Mouse (Mus musculus) ES-E14 (cell line): ENCODE results near the gene Dmwd. TPM values are rescaled to one million over a fixed set of nuclear protein-coding genes. Genes with fewer than 3 reads are reported as not detected.

Source experiments
- DNase-seq: peaks from one replicate; pipeline ENCODE4 v3.0.0-alpha.2; 2013; ENCODE audit warnings: low read depth, low spot score
- H3K27ac ChIP-seq: 2 replicates; pipeline ENCODE4 v1.5.1; 2012; ENCODE audit warnings: low read depth, mild to moderate bottlenecking, low read length, moderate library complexity, mixed read lengths; ENCODE audit not compliant: poor library complexity, insufficient read depth, severe bottlenecking
- H3K36me3 ChIP-seq: 2 replicates; pipeline ENCODE4 v1.6.1; 2012; ENCODE audit warnings: mild to moderate bottlenecking, low read length, moderate library complexity, mixed read lengths; ENCODE audit not compliant: control insufficient read depth, poor library complexity, insufficient read depth, severe bottlenecking
- H3K4me1 ChIP-seq, 2 experiments: fragments of 150-350 bp in 1 of 2; sonication (generic) in 1 of 2; 2 replicates each; pipeline ENCODE4 v1.6.1; 2012; ENCODE audit warnings: low read length in 2 of 2, mild to moderate bottlenecking in 1 of 2, mixed read lengths in 1 of 2; ENCODE audit not compliant: control insufficient read depth in 2 of 2, insufficient read depth in 2 of 2, poor library complexity in 1 of 2
- H3K4me3 ChIP-seq, 2 experiments: fragments of 150-350 bp in 1 of 2; sonication (generic) in 1 of 2; 2 replicates each; pipeline ENCODE4 v1.5.1; 2012; ENCODE audit warnings: low read length in 2 of 2, low read depth in 1 of 2, mild to moderate bottlenecking in 1 of 2, mixed read lengths in 1 of 2; ENCODE audit not compliant: insufficient read depth in 1 of 2, poor library complexity in 1 of 2, severe bottlenecking in 1 of 2
- H3K9ac ChIP-seq: 2 replicates; pipeline ENCODE4 v1.6.1; 2012; ENCODE audit warnings: low read depth, mild to moderate bottlenecking, low read length, mixed read lengths; ENCODE audit not compliant: poor library complexity, insufficient read depth, severe bottlenecking
- H3K9me3 ChIP-seq: fragments of 150-350 bp; sonication (generic); 2 replicates; pipeline ENCODE4 v1.6.1; 2012; ENCODE audit warnings: low read depth, mild to moderate bottlenecking, low read length; ENCODE audit not compliant: control insufficient read depth, insufficient read depth
- CHD2 ChIP-seq: IDR thresholded peaks from 2 replicates; pipeline ENCODE4 v1.6.1; 2014; ENCODE audit warnings: mild to moderate bottlenecking, low read depth, low read length, inconsistent platforms
- HCFC1 ChIP-seq: IDR thresholded peaks from 2 replicates; pipeline ENCODE4 v1.6.1; 2012; ENCODE audit warnings: low read length, inconsistent platforms, borderline replicate concordance; ENCODE audit not compliant: insufficient read depth
- MAFK ChIP-seq: IDR thresholded peaks from 2 replicates; pipeline ENCODE4 v1.6.1; 2014; ENCODE audit warnings: mild to moderate bottlenecking, low read depth, low read length, inconsistent platforms; ENCODE audit not compliant: insufficient read depth
- ZC3H11A ChIP-seq: IDR thresholded peaks from 2 replicates; pipeline ENCODE4 v1.6.1; 2012; ENCODE audit warnings: low read depth, mild to moderate bottlenecking, inconsistent platforms, low read length, borderline replicate concordance
- ZNF384 ChIP-seq: IDR thresholded peaks from 2 replicates; pipeline ENCODE4 v1.6.1; 2012; ENCODE audit warnings: low read depth, low read length, inconsistent platforms
- in situ Hi-C, 2 experiments: fragments of 600-800 bp; cut with MboI; formaldehyde crosslinking; loops; one replicate each; pipeline ENCODE4 v1.15.1; 2025; ENCODE audit warnings: low sequenced_read_pairs in 2 of 2, inconsistent platforms in 1 of 2; ENCODE audit not compliant: unreplicated experiment in 2 of 2
- total RNA-seq: library from RNA; depleted of rRNA; stranded (reverse); fragments of 300-350 nt; gene quantifications from 2 replicates; pipeline ENCODE4 v1.2.3, GENCODE M21; 2012

Dmwd gene
- total RNA-seq, 1 experiment, result 41.3 TPM

- Histone ChIP-seq H3K4me1 (peaks cover 1 to 32% of the 10 kb centered on the region in 2 experiments; a peak in 2 of 4 replicates), H3K9ac (no peak overlapping the region), H3K4me3 (no peak overlapping the region; a peak in 1 of 4 replicates), H3K9me3 (no peaks in the 10 kb centered on the region), H3K36me3 (peaks cover 15% of the 10 kb centered on the region), H3K27ac (no peak overlapping the region)
- TF ChIP-seq CHD2, result no peak
- no peak for TF ChIP-seq ZC3H11A
- no peak for TF ChIP-seq MAFK
- no peak for TF ChIP-seq ZNF384
- no peak for TF ChIP-seq HCFC1
- in situ Hi-C loops, result no loop called here
- DNase-seq, result no peak
Measured at GRCm38 (mm10) chr7:19086760-19087159, 10.7 kb downstream of the Dmwd start.

GRCm38 (mm10) chr7:19088813-19089212 is 12.8 kb downstream of the Dmwd start:
- no peak overlapping the region for H3K9ac ChIP-seq
- H3K9me3 ChIP-seq, result no peaks in the 10 kb centered on the region
- H3K4me3 ChIP-seq, result no peak overlapping the region
- H3K27ac ChIP-seq, result no peak overlapping the region
- TF ChIP-seq MAFK, result no peak
- no peak for TF ChIP-seq ZNF384
- no peak for TF ChIP-seq CHD2
- no peak for TF ChIP-seq HCFC1
- TF ChIP-seq ZC3H11A, result no peak
- peaks cover 1 to 35% of the 10 kb centered on the region in 2 experiments; a peak in 2 of 4 replicates for H3K4me1 ChIP-seq
- in situ Hi-C loops, result no loop called here
- H3K36me3 ChIP-seq, result peaks cover 8% of the 10 kb centered on the region; the same call in 1 of the 2 replicates
- peak; percentile 58 for DNase-seq

GRCm38 (mm10) chr7:19091913-19092312 is 15.9 kb downstream of the Dmwd start:
- peaks cover 3 to 19% of the 10 kb centered on the region in 2 experiments; a peak in 2 of 4 replicates for H3K4me1 ChIP-seq
- H3K36me3 ChIP-seq, result peaks cover 8% of the 10 kb centered on the region; the same call in 1 of the 2 replicates
- DNase-seq, result no peak
- in situ Hi-C loops, result no loop called here
- no peak overlapping the region for H3K27ac ChIP-seq
- TF ChIP-seq HCFC1 (no peak), CHD2 (no peak), MAFK (no peak), ZC3H11A (no peak), ZNF384 (no peak)
- H3K4me3 ChIP-seq, result peak overlapping the region; percentile 24 to 68; a peak in 2 of 4 replicates
- H3K9me3 ChIP-seq, result no peaks in the 10 kb centered on the region
- H3K9ac ChIP-seq, result peak overlapping the region; percentile 48; the same call in 1 of the 2 replicates

- Histone ChIP-seq H3K27ac (no peak overlapping the region), H3K9ac (peak overlapping the region; percentile 48; the same call in 1 of the 2 replicates), H3K4me3 (peak overlapping the region; percentile 33 to 68), H3K36me3 (peaks cover 8% of the 10 kb centered on the region; the same call in 1 of the 2 replicates), H3K4me1 (peaks cover 2 to 14% of the 10 kb centered on the region in 2 experiments; a peak in 2 of 4 replicates), H3K9me3 (no peaks in the 10 kb centered on the region)
- TF ChIP-seq ZC3H11A (no peak), CHD2 (no peak), HCFC1 (no peak), ZNF384 (no peak), MAFK (no peak)
- in situ Hi-C loops, result no loop called here
- DNase-seq, result no peak
Measured at GRCm38 (mm10) chr7:19092381-19093173, 16.6 kb downstream of the Dmwd start.
